Mouse (Mus musculus) heart, postnatal 0 days (tissue): Measurements from ENCODE around the gene Arpc2.

Experiments used
- CTCF ChIP-seq: IDR thresholded peaks from 2 replicates; pipeline ENCODE4 v1.5.1; 2016; ENCODE audit warnings: antibody characterized with exemption, control low read depth, low read depth
- EP300 ChIP-seq: IDR thresholded peaks from 2 replicates; pipeline ENCODE4 v1.6.1; 2016; ENCODE audit warnings: antibody characterized with exemption, low read depth

DNA sequence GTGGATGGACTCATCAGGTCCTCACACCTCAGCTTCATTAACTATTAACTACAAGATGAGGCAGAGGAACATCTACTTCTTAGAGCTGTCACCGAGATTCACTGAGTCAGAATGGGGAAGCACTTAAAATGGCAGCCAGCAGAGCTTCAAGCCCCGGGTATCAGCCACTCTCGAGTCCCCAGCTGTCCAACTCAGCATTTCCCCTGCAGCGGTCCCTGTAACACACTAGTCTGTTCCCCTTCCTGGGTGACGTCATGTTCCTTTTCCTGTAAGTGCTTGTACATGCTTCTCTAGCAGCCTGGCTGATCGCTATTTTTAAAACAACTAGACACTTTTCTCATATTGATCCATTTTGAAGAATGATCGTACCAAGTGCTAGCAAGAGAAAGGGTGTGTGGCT is 8.6 kb upstream of the Arpc2 start:
- TF ChIP-seq EP300 (no peak), CTCF (no peak)
